Mouse (Mus musculus): ENCODE results near the gene A430078G23Rik. TPM values are rescaled to one million over a fixed set of nuclear protein-coding genes. Genes with fewer than 3 reads are reported as not detected.
"Not testable (repeated sequence)": the region's sequence is repeated elsewhere in the genome, so short reads cannot be mapped to it uniquely, and the experiment has no call there.

The A430078G23Rik gene
- total RNA-seq, 1 experiment from 2014 or later, result 40.1 TPM

- ATAC-seq (replicated peaks in 1 of 2; ENCODE audit: insufficient read depth in 1 of 2, low FRiP score in 2 of 2, low TSS enrichment in 1 of 2, low read depth in 1 of 2, poor library complexity in 2 of 2, severe bottlenecking in 2 of 2), result not testable (repeated sequence)
These were observed 12.5 kb upstream of the A430078G23Rik start for GRCm38 (mm10) chr8:3340711-3341110.

- no peak for ATAC-seq (replicated peaks in 1 of 2; ENCODE audit: insufficient read depth in 1 of 2, low FRiP score in 2 of 2, low TSS enrichment in 1 of 2, low read depth in 1 of 2, poor library complexity in 2 of 2, severe bottlenecking in 2 of 2)
These were observed 7.9 kb upstream of the A430078G23Rik start for GRCm38 (mm10) chr8:3345337-3345736.

- peak in 1 of 2 experiments; percentile 14; a peak in 1 of 4 replicates for ATAC-seq (replicated peaks in 1 of 2; ENCODE audit: insufficient read depth in 1 of 2, low FRiP score in 2 of 2, low TSS enrichment in 1 of 2, low read depth in 1 of 2, poor library complexity in 2 of 2, severe bottlenecking in 2 of 2)
These were observed 6.4 kb upstream of the A430078G23Rik start for GRCm38 (mm10) chr8:3346691-3347413.

DNA sequence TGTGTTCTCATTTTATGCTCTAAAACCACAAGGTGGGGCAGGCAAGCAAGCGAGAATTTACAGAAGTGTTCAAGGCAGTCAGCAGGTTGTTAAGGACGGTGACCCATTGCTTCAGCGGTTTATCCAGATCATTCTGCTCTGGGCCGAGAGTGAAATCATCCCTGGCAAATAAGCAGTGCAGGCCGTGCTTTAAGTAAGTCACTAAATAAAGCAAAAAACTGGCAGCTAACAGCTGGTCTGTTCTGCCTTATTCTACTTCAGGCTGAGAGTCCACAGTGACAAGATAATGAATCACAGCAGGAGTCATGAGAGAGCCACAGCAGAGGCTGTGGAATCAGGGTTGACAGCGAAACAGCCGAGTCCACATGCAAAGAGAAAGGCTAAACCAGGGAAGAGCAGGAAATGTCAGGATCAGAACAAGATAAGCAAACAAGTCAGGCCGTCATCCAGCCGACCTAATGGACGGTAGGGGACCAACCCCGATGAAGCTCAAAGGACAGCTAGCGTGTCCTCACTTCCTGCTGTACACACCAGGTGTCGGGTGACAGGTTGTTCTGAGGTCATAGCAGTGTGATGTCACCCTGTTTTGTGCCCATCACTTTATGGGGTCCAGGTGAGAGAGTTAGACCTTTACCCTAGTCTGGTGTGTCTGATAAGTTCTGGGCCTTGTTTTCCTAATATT is 4.9 kb upstream of the A430078G23Rik start:
- peak in 1 of 2 experiments; percentile 44; a peak in 2 of 4 replicates for ATAC-seq (replicated peaks in 1 of 2; ENCODE audit: insufficient read depth in 1 of 2, low FRiP score in 2 of 2, low TSS enrichment in 1 of 2, low read depth in 1 of 2, poor library complexity in 2 of 2, severe bottlenecking in 2 of 2)

DNA sequence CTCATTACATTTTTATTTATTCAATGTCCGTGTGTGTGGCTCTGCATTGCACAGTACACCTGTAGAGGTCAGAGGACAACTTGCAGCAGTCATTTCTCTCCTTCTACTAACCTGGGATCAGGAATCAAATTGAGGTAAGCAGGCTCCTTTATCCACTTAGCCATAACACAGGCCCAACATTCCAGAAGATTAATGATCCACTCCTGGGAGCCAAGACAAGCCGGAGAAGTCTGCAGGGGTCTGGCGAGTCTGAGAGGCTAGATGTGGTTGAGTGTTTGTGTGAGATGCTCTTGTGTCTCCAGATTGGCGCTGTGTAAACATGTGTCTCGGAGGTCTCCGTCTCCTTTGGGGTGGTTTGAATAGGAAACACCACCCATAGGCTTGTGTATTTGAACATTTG is 2.5 kb upstream of the A430078G23Rik start:
- no peak for ATAC-seq (replicated peaks in 1 of 2; ENCODE audit: insufficient read depth in 1 of 2, low FRiP score in 2 of 2, low TSS enrichment in 1 of 2, low read depth in 1 of 2, poor library complexity in 2 of 2, severe bottlenecking in 2 of 2)

DNA sequence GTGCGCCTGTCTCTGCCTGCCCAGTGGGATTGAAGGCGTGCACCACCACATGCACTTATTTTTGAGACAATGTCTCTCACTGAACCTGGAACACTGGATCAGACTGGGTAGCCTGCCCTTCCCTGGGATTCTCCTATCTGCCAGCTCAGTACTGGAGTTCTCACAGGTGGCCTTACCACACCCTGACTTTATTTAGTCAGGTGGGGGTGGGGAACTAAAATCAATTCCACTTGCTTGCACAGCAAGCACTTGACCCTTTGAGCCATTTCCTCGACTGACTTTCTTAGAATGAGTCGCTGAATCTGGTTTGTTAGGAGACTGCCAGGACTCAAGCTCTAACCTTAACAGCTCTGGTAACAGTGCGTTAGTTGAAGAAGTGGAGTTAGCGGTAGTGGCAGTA is 500 bp upstream of the A430078G23Rik start:
- ATAC-seq (replicated peaks in 1 of 2; ENCODE audit: insufficient read depth in 1 of 2, low FRiP score in 2 of 2, low TSS enrichment in 1 of 2, low read depth in 1 of 2, poor library complexity in 2 of 2, severe bottlenecking in 2 of 2), result no peak

GRCm38 (mm10) chr8:3353811-3354442 is 712 bp downstream of the A430078G23Rik start:
- ATAC-seq (replicated peaks in 1 of 2; ENCODE audit: insufficient read depth in 1 of 2, low FRiP score in 2 of 2, low TSS enrichment in 1 of 2, low read depth in 1 of 2, poor library complexity in 2 of 2, severe bottlenecking in 2 of 2), result no peak

DNA sequence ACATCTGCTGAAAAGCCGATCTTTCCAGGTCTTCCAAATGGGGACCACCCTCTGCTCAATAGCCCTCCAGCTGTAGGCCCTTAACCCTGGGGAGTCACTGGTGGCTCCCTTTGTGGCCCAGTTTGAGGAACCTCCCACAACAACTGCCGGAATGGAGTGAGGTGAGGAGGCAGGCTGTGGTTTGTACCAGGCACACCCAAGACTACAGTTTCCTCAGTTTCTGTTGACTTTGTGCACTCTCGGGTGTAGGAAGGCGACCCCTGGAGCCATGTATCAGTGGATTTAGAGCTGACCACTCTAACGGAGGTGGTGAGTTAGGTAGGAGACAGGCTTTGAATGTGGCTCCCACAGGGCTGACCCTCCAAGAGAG is 1.2 kb downstream of the A430078G23Rik start:
- peak; percentile 47 to 51 for ATAC-seq (replicated peaks in 1 of 2; ENCODE audit: insufficient read depth in 1 of 2, low FRiP score in 2 of 2, low TSS enrichment in 1 of 2, low read depth in 1 of 2, poor library complexity in 2 of 2, severe bottlenecking in 2 of 2)

GRCm38 (mm10) chr8:3355586-3355985 is 2.4 kb downstream of the A430078G23Rik start:
- ATAC-seq (replicated peaks in 1 of 2; ENCODE audit: insufficient read depth in 1 of 2, low FRiP score in 2 of 2, low TSS enrichment in 1 of 2, low read depth in 1 of 2, poor library complexity in 2 of 2, severe bottlenecking in 2 of 2), result peak; percentile 73 to 75

GRCm38 (mm10) chr8:3358060-3358459 is 4.8 kb downstream of the A430078G23Rik start:
- ATAC-seq (replicated peaks in 1 of 2; ENCODE audit: insufficient read depth in 1 of 2, low FRiP score in 2 of 2, low TSS enrichment in 1 of 2, low read depth in 1 of 2, poor library complexity in 2 of 2, severe bottlenecking in 2 of 2), result no peak

DNA sequence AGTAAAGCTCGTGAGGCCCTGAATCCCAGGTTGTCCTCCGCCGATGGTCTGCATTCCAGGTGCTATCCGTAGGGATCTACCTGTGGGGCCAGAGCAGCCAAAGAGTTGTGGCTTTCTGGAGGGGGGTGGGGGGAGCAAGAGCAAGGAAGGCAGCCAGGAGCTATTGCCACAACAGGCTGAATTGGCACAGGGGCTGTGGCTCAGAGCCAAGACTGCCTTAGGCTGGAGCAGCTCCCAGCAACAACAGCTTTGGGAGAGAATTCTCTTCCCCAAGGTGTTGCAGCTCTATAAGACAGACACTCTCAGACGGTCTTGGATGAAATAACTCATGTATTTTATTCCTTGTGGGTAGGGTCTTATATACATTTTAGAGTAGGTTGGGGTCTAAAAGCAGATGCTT is 13.9 kb downstream of the A430078G23Rik start:
- no peak for ATAC-seq (replicated peaks in 1 of 2; ENCODE audit: insufficient read depth in 1 of 2, low FRiP score in 2 of 2, low TSS enrichment in 1 of 2, low read depth in 1 of 2, poor library complexity in 2 of 2, severe bottlenecking in 2 of 2)

GRCm38 (mm10) chr8:3368091-3368490 is 14.9 kb downstream of the A430078G23Rik start:
- peak in 1 of 2 experiments; percentile 32; a peak in 1 of 4 replicates for ATAC-seq (replicated peaks in 1 of 2; ENCODE audit: insufficient read depth in 1 of 2, low FRiP score in 2 of 2, low TSS enrichment in 1 of 2, low read depth in 1 of 2, poor library complexity in 2 of 2, severe bottlenecking in 2 of 2)

GRCm38 (mm10) chr8:3375748-3376147 is 22.5 kb downstream of the A430078G23Rik start:
- ATAC-seq (replicated peaks in 1 of 2; ENCODE audit: insufficient read depth in 1 of 2, low FRiP score in 2 of 2, low TSS enrichment in 1 of 2, low read depth in 1 of 2, poor library complexity in 2 of 2, severe bottlenecking in 2 of 2), result no peak

DNA sequence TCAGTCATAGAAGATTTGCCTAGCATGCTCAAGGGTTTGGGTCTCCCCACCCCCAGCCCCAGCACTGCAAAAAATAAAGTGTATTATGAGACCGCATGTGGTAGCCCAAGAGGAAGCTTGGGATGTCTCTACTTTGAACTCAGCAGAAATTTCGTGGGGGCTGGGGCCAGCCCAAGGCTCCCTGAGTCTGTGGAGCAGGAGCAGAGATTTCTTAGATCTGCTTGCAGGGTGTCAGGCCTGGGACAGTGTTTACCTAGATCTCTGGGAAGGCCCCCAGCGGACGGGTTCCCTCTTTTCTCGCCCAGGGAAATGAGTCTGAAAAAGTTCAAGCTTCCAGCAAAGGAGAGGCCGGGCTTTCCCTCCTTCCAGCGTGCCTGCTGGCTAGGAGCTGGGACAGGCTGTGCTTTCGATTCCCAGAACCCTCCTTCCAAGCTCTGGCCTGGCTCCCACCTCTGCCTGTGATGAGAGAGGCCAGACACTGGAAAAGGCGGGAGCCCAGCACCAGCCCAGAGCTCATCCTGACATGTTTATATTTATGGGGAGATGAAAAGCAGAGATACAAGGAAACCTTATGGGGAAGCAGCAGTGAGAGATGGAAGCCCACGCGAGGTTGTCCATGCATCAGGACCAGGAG is 23.5 kb downstream of the A430078G23Rik start:
- no peak for ATAC-seq (replicated peaks in 1 of 2; ENCODE audit: insufficient read depth in 1 of 2, low FRiP score in 2 of 2, low TSS enrichment in 1 of 2, low read depth in 1 of 2, poor library complexity in 2 of 2, severe bottlenecking in 2 of 2)

GRCm38 (mm10) chr8:3387286-3387685 is 34.1 kb downstream of the A430078G23Rik start:
- ATAC-seq (replicated peaks in 1 of 2; ENCODE audit: insufficient read depth in 1 of 2, low FRiP score in 2 of 2, low TSS enrichment in 1 of 2, low read depth in 1 of 2, poor library complexity in 2 of 2, severe bottlenecking in 2 of 2), result peak; percentile 79 to 90

- no peak for ATAC-seq (replicated peaks in 1 of 2; ENCODE audit: insufficient read depth in 1 of 2, low FRiP score in 2 of 2, low TSS enrichment in 1 of 2, low read depth in 1 of 2, poor library complexity in 2 of 2, severe bottlenecking in 2 of 2)
These were observed 35.5 kb downstream of the A430078G23Rik start for GRCm38 (mm10) chr8:3388591-3389338.

- no peak for ATAC-seq (replicated peaks in 1 of 2; ENCODE audit: insufficient read depth in 1 of 2, low FRiP score in 2 of 2, low TSS enrichment in 1 of 2, low read depth in 1 of 2, poor library complexity in 2 of 2, severe bottlenecking in 2 of 2)
These were observed 36.3 kb downstream of the A430078G23Rik start for GRCm38 (mm10) chr8:3389506-3389905.
